Mouse (Mus musculus): ENCODE measurements at regions not wholly inside any gene's neighbourhood (a gene's known extent, or its start where the extent isn't known, plus 50 kb on each side); places are given as distances from the start of the nearest gene placed in this dataset.

- TF ChIP-seq CTCF (conservative IDR thresholded peaks at IDR 0.05; ENCODE audit: low read length) (no peak), NANOG (IDR thresholded peaks at IDR 0.05; ENCODE audit: borderline replicate concordance, low read length) (no peak), POU5F1 (IDR thresholded peaks at IDR 0.05; ENCODE audit: borderline replicate concordance, low read length) (no peak)
Measured at GRCm38 (mm10) chr5:46968870-46969436, 1014.0 kb upstream of the Slit2 start.
